Mouse (Mus musculus) CD4-positive naive resting alpha-beta T cell, adult 76 days (primary cell): Measurements from ENCODE around the gene Krtap31-2. TPM values are rescaled to one million over a fixed set of nuclear protein-coding genes. Genes with fewer than 3 reads are reported as not detected.

Experiments
- total RNA-seq: library from RNA; stranded (reverse); gene quantifications from one replicate; pipeline ENCODE4 v1.2.4, GENCODE M21; 2023

The Krtap31-2 gene
- not detected for total RNA-seq

GRCm38 (mm10) chr11:99935991-99936390, at the start of gene Krtap31-2:
TSS of gene Krtap31-2 (plus strand) at chr11:99936291.

GRCm38 (mm10) chr11:99907620-99908019, 28.5 kb upstream of the Krtap31-2 start, which contains the start of gene Krtap31-1:
TSS of gene Krtap31-1 (plus strand) at chr11:99907920.

GRCm38 (mm10) chr11:99914451-99914850, 21.6 kb upstream of the Krtap31-2 start, which contains the start of gene Gm11565:
TSS of gene Gm11565 (plus strand) at chr11:99914751.

GRCm38 (mm10) chr11:99948175-99948574, 12.1 kb downstream of the Krtap31-2 start, which contains the start of gene Krtap9-5:
TSS of gene Krtap9-5 (plus strand) at chr11:99948475.

GRCm38 (mm10) chr11:99978953-99979352, 42.9 kb downstream of the Krtap31-2 start, which contains the start of gene Krtap29-1:
TSS of gene Krtap29-1 (minus strand) at chr11:99979053.

GRCm38 (mm10) chr11:99986180-99986647, 50.1 kb downstream of the Krtap31-2 start, which contains the start of gene Krtap16-1:
TSS of gene Krtap16-1 (minus strand) at chr11:99986597.

Other genes starting within 250 kb of the Krtap31-2 start
- gene Gm14190, start 245.6 kb upstream of the Krtap31-2 start, total RNA-seq, result not detected
- gene Gm14180, start 202.0 kb upstream of the Krtap31-2 start, total RNA-seq, result not detected
- gene Gm11595, start 163.4 kb upstream of the Krtap31-2 start, total RNA-seq, result not detected
- gene Krtap4-8, start 155.6 kb upstream of the Krtap31-2 start, total RNA-seq, result not detected
- not detected for gene Krtap4-9, start 151.1 kb upstream of the Krtap31-2 start, total RNA-seq
- gene Gm11596, start 142.8 kb upstream of the Krtap31-2 start, total RNA-seq, result not detected
- not detected for gene Gm11569, start 137.4 kb upstream of the Krtap31-2 start, total RNA-seq
- gene Gm11554, start 131.8 kb upstream of the Krtap31-2 start, total RNA-seq, result not detected
- not detected for gene Krtap4-13, start 126.4 kb upstream of the Krtap31-2 start, total RNA-seq
- gene Gm11564, start 120.6 kb upstream of the Krtap31-2 start, total RNA-seq, result not detected
- not detected for gene 2300003K06Rik, start 98.2 kb upstream of the Krtap31-2 start, total RNA-seq
- not detected for gene Krtap4-16, start 84.7 kb upstream of the Krtap31-2 start, total RNA-seq
- gene Gm11568, start 78.4 kb upstream of the Krtap31-2 start, total RNA-seq, result not detected
- not detected for gene Gm11559, start 71.8 kb upstream of the Krtap31-2 start, total RNA-seq
- gene Krtap9-1, start 62.9 kb upstream of the Krtap31-2 start, total RNA-seq, result not detected
- gene Gm11567, start 57.1 kb upstream of the Krtap31-2 start, total RNA-seq, result not detected
- gene Krtap31-1, start 28.4 kb upstream of the Krtap31-2 start, total RNA-seq, result not detected
- not detected for gene Gm11565, start 21.5 kb upstream of the Krtap31-2 start, total RNA-seq
- not detected for gene Krtap9-5, start 12.2 kb downstream of the Krtap31-2 start, total RNA-seq
- gene Krtap29-1, start 42.8 kb downstream of the Krtap31-2 start, total RNA-seq, result not detected
- not detected for gene Krtap16-1, start 50.3 kb downstream of the Krtap31-2 start, total RNA-seq
- not detected for gene Krtap17-1, start 57.7 kb downstream of the Krtap31-2 start, total RNA-seq
- gene Krt33a, start 79.9 kb downstream of the Krtap31-2 start, total RNA-seq, result not detected
- not detected for gene Krt33b, start 93.6 kb downstream of the Krtap31-2 start, total RNA-seq
- gene Krt34, start 105.3 kb downstream of the Krtap31-2 start, total RNA-seq, result not detected
- not detected for gene Krt31, start 114.3 kb downstream of the Krtap31-2 start, total RNA-seq
- not detected for gene Krt32, start 151.9 kb downstream of the Krtap31-2 start, total RNA-seq
- gene Krt35, start 159.9 kb downstream of the Krtap31-2 start, total RNA-seq, result not detected
- not detected for gene Krt36, start 169.3 kb downstream of the Krtap31-2 start, total RNA-seq
- not detected for gene Krt13, start 185.3 kb downstream of the Krtap31-2 start, total RNA-seq
- gene Krt15, start 199.6 kb downstream of the Krtap31-2 start, total RNA-seq, result not detected
- gene Krt19, start 212.4 kb downstream of the Krtap31-2 start, total RNA-seq, result not detected